Mouse (Mus musculus): ENCODE results near the gene Slc17a9. TPM values are rescaled to one million over a fixed set of nuclear protein-coding genes. Genes with fewer than 3 reads are reported as not detected.

Gene Slc17a9
- polyA plus RNA-seq, 1 experiment = 1.3 TPM

- no peaks in the 10 kb centered on the region; the same call in 1 of the 2 replicates for H3K4me1 ChIP-seq (ENCODE audit: control insufficient read depth, insufficient read depth, low read length)
- no peak overlapping the region for H3K4me3 ChIP-seq (ENCODE audit: insufficient read depth, low read length)
- no peak overlapping the region for H3K27ac ChIP-seq (ENCODE audit: insufficient read depth, low read length)
- TF ChIP-seq POLR2A (IDR thresholded peaks at IDR 0.05; ENCODE audit: extremely low read depth, insufficient read depth, low read length) (no peak), CTCF (IDR thresholded peaks at IDR 0.05; ENCODE audit: extremely low read depth, insufficient read depth, low read length) (no peak)
Measured at GRCm38 (mm10) chr2:180788386-180788785, 63.3 kb downstream of the Slc17a9 start.

- TF ChIP-seq CTCF (IDR thresholded peaks at IDR 0.05; ENCODE audit: extremely low read depth, insufficient read depth, low read length) = no peak
- TF ChIP-seq POLR2A (IDR thresholded peaks at IDR 0.05; ENCODE audit: extremely low read depth, insufficient read depth, low read length) = no peak
- Histone ChIP-seq H3K27ac (ENCODE audit: insufficient read depth, low read length) (no peak overlapping the region), H3K4me3 (ENCODE audit: insufficient read depth, low read length) (no peak overlapping the region), H3K4me1 (ENCODE audit: control insufficient read depth, insufficient read depth, low read length) (no peaks in the 10 kb centered on the region; the same call in 1 of the 2 replicates)
Measured at GRCm38 (mm10) chr2:180788843-180789242, 63.8 kb downstream of the Slc17a9 start.

GRCm38 (mm10) chr2:180791674-180792073 is 66.6 kb downstream of the Slc17a9 start:
- H3K4me1 ChIP-seq (ENCODE audit: control insufficient read depth, insufficient read depth, low read length) = no peaks in the 10 kb centered on the region; the same call in 1 of the 2 replicates
- H3K27ac ChIP-seq (ENCODE audit: insufficient read depth, low read length) = no peak overlapping the region
- no peak overlapping the region for H3K4me3 ChIP-seq (ENCODE audit: insufficient read depth, low read length)
- TF ChIP-seq CTCF (IDR thresholded peaks at IDR 0.05; ENCODE audit: extremely low read depth, insufficient read depth, low read length) (peak; percentile 93), POLR2A (IDR thresholded peaks at IDR 0.05; ENCODE audit: extremely low read depth, insufficient read depth, low read length) (no peak)

Other genes starting within 250 kb of the Slc17a9 start
- gene Ntsr1, start 225.3 kb upstream of the Slc17a9 start, polyA plus RNA-seq (2012; rRNA removed) = 5.6 and 6.0 TPM in 2 replicates
- gene Mrgbp, start 144.0 kb upstream of the Slc17a9 start, polyA plus RNA-seq (2012; rRNA removed) = 26.3 and 29.6 TPM in 2 replicates
- 38.5 and 39.1 TPM in 2 replicates for gene Ogfr, start 136.0 kb upstream of the Slc17a9 start, polyA plus RNA-seq (2012; rRNA removed)
- gene Col9a3, start 127.5 kb upstream of the Slc17a9 start, polyA plus RNA-seq (2012; rRNA removed) = 15.5 and 17.2 TPM in 2 replicates
- 0.91 and 1.1 TPM in 2 replicates for gene Tcfl5, start 82.6 kb upstream of the Slc17a9 start, polyA plus RNA-seq (2012; rRNA removed)
- gene Dido1, start 15.3 kb upstream of the Slc17a9 start, polyA plus RNA-seq (2012; rRNA removed) = 28.1 and 32.9 TPM in 2 replicates
- gene Gid8, start 15.1 kb upstream of the Slc17a9 start, polyA plus RNA-seq (2012; rRNA removed) = 57.5 and 60.4 TPM in 2 replicates
- gene Bhlhe23, start 51.6 kb downstream of the Slc17a9 start, polyA plus RNA-seq (2012; rRNA removed) = 0.08 TPM in 1 of 2 replicates, not detected in the other
- 45.2 and 49.1 TPM in 2 replicates for gene Ythdf1, start 195.7 kb downstream of the Slc17a9 start, polyA plus RNA-seq (2012; rRNA removed)
- 0.23 and 0.32 TPM in 2 replicates for gene Birc7, start 203.8 kb downstream of the Slc17a9 start, polyA plus RNA-seq (2012; rRNA removed)
- gene Nkain4, start 229.4 kb downstream of the Slc17a9 start, polyA plus RNA-seq (2012; rRNA removed) = 89.8 and 99.6 TPM in 2 replicates
- 146 and 163 TPM in 2 replicates for gene Arfgap1, start 242.0 kb downstream of the Slc17a9 start, polyA plus RNA-seq (2012; rRNA removed)